Mouse (Mus musculus): ENCODE measurements around the gene Ccpg1.

Ccpg1 gene

DNA sequence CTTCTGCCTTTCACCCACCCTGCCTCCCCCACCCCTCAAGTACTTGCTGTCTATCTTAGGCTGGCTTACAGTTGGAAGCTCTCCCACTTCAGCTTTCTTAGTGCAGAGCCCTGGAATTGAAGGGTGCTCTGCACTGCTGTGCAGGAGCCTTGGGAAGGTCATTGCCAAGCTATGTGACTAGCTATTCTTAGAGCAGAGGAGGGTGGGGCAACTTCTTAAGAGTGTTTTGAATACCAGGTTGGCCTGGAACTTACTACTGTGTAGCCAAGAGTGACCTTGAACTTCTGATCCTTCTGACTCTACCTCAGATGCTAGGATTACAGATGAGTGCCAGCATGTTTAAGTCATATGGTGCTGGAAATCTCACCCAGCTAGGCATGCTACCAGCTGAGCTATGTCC, 10.9 kb downstream of the Ccpg1 start:
- DNase-seq (ENCODE audit: low spot score in 2 of 2), result no peak

DNA sequence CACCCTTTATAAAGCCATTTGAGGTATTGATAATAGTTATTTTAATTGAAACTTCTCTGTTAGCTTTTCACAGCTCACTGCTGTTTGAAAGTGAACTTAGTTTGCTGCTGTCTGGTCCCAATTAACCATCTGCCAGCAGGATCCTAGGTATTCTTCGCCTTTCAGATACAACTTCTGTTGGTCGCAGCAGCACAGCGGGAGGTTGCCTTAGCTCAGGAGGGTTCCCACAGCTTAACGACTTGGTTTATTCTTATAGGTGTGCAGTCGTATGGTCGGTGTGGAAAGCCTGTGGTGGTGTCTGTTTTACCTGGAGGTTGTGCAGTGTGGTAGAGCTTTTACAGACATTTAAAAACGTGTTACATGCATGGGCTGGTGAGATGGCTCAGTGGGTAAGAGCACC, 11.6 kb downstream of the Ccpg1 start:
- no peak for DNase-seq (ENCODE audit: low spot score in 2 of 2)

DNA sequence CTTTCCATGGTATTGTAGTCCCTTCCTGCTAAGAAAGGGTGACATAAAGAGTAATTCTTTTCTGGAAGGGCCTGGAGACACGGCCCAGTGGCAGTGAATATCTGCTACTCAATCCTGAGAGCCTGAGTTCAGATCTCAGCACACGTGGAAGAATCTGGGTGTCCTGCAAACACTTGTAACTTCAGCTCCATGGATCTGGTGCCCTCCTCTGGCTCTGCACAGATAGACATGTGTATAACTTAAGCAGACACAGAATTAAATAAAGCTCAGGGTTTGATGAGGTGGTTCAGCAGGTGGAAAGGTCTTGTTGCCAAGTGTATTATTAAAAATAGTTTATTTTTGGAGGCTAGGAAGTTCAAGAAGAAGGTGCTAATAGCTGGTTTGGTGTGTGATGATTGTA, 15.3 kb downstream of the Ccpg1 start:
- no peak for DNase-seq (ENCODE audit: low spot score in 2 of 2)

DNA sequence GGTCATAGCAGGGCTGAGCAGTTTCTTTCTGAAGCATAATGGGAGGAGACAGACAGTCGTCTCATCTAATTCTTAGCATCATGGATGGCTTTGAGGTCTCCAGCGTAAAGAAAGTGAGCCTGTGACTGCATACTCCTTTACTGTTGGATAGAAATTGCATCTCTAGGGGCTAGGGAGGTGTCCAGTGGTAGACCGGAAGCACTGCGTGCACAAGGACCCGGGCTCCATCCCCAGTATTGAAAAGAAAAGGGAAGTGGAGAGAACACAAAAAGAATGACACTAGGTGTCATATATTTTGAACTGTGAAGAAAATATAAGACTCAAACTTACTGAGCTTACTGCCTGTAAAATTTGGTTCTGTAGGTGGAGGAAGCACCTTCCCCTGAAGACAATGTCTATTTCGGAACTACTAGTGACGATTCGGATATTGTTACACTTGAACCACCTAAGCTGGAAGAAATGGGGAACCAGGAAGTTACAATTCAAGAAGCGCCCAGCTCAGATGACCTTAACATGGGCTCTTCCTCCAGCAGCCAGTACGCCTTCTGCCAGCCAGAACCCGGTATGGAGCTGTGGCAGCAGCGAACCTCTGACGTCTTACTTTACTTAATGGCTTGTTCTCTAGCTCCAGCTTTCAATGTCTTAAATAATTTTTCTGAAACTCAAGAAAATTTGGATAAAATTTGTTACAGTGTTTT, 16.2 kb downstream of the Ccpg1 start:
- DNase-seq (ENCODE audit: low spot score in 2 of 2), result no peak

DNA sequence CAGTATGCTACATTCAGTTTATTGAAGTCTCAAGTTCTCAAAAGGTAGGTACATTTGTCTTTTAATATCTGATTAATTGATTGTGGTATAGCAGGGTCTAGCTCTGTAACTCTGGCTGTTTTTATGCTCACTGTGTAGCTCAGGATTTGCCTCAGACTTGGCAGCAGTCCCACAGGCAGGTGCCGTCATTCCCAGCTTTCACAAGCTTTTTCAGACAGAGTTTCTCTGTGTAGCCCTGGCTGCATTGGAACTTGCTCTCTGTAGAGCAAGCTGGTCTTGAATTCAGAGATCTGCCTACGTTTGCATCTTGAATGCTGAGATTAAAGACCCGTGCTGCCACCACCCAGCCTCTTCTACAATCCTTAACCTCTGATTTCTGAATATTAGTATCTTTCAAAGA, 16.9 kb downstream of the Ccpg1 start:
- DNase-seq (ENCODE audit: low spot score in 2 of 2), result no peak

DNA sequence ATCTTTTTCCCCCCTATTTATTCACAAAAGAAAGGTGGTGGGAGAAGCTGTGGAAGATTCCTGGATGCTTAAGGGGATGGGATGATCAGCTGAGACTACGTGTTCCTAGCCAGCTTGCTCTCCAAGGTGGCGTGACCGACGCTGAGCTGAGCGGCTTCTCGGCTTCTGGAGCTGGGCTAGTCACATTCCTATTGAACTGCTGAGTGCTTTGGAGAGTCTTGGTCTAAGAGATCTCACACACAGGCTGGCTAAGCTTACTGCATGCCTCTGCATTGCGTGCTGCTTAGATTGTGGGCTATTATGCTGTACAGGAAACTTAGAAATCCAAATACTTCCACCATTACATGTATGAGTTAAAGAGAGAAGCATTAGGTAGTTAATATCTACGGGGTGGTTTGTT, 18.8 kb downstream of the Ccpg1 start:
- DNase-seq (ENCODE audit: low spot score in 2 of 2), result no peak

DNA sequence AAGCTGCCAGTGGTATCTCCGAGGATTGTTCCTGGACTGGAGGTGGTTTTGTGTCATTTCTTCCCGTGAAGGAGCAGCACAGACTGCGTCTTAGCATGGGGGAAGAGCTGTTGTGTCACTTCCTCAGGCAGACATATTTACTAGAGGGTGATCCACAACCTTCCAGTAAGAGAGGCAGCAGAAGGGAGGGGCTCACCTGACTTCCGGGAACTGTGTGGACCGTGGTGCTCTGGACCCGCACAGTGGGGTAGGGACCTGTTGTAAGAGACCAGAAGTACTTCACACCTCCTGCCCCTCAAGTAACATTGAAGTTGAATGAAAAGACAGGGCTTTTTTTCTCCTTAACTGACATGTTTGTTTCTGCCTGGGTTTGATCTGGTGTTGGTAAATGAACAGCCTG, 19.9 kb downstream of the Ccpg1 start:
- no peak for DNase-seq (ENCODE audit: low spot score in 2 of 2)

DNA sequence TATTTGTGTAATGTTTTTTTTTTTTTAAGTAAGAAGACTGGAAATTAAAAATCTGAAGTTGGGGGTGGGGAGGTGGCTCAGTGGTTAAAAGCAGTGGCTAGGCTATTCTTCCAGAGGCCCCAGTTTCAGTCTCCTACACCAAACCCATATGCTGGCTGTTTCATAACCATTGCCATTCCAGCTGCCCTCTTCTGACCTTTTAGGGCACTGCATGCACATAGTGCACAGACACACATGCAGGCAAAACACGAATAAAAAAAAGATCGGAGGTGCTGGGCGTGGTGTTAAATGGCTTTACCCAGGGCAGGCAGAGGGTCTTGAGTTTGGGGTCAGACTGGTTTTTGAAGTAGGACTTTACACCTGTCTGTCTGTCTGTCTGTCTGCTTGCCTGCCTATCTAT, 20.9 kb downstream of the Ccpg1 start:
- DNase-seq (ENCODE audit: low spot score in 2 of 2), result peak in 1 of 2 experiments; percentile 22

DNA sequence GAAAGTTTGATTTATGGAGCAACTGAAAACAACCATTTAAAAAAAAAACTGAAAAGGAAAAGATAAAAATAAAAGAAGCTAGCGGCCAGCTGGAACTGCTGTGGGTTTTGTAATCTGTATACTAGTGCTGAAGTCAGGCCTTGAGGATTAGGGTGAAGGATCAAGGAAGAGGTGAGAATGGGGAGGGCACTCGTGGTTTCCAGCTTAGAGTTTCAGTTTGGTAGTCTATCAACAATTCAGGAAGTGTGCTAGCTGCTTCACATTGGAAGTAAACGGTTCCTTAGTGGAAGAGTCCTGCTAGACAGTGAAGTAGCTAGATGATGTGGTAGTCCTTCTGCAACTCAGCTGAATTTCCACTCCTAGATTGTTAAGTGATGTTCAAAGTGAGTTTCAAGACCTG, 23.2 kb downstream of the Ccpg1 start:
- DNase-seq (ENCODE audit: low spot score in 2 of 2), result no peak

DNA sequence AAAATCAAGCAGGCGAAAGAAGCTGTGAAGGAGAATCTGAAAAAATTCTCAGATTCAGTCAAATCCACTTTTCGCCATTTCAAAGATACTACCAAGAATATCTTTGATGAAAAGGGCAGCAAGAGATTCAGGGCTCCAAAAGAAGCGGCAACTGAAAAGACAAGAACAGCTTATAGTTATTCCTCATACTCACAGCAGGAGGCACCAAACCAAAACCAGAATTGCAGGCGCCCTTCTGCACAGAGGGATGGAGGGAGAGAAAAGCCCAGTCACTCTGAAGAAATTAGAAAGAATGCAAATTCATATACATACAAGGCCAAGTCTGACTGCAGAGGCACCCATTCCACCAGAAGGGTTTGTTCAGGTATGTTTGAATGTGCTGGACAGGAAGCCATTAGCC, 27.4 kb downstream of the Ccpg1 start:
- DNase-seq (ENCODE audit: low spot score in 2 of 2), result no peak

DNA sequence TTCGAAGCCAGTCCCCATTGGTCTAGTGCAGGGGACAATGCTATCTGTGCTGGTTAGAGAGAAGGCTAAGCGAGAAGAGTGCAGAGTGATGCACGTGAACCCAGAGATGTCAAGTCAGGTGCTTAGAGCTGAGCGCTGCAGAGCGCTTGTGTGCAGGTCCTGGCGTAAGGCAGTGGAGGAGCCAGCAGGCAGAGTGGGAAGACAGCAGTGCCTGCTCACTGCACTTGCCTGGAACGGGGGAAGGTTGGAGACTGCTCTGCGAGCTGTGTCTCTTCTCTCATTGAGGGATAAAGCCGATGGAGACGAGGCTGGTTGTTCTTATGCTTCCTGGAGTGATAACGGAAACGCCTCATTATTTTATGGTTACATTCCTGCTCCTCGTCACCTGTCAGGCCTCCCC, 29.5 kb downstream of the Ccpg1 start:
- DNase-seq (ENCODE audit: low spot score in 2 of 2), result no peak

DNA sequence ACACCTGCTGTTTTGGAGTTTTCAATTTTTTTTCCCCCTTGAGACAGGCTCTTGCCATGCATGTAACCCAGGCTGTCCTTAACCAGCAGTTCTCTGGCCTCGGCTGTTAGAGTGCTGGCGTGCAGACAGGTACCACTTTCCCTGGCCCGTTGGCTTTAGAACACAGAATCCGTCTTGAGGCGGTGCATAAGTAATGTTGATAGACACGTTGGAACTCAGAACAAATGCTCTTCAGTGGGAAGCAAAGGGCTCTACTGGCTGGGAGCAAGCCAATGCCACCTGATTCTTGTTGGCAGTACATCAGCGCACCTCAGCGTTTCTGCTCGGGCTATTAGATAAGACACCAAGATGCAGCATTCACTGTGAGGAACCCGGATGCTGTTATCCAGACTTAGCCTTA, 34.6 kb downstream of the Ccpg1 start:
- no peak for DNase-seq (ENCODE audit: low spot score in 2 of 2)

DNA sequence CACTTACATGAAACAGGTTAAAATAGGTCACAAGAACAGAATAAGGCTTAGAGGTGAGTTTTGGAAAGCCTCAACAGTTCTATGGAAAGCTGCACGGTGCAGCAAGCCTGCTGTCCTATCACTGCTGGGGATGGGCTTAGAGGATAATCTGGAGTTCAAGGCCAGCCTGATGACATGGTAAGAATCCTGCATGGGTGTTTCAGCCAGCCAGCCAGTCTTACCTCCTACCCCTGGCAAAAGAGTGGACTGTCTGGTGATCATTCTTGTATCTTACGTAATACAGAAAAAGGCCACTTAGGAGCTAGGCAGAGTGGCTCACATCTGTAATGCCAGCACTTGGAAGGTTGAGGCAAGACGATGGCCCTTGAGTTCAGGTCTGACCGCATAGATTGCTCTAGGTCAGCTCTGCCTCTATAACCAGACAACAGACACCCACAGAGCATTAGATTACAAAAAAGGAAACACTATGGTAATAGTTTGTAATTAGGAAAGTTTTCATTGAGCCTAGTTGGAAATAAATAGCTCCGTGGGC, 35.4 kb downstream of the Ccpg1 start:
- no peak for DNase-seq (ENCODE audit: low spot score in 2 of 2)

DNA sequence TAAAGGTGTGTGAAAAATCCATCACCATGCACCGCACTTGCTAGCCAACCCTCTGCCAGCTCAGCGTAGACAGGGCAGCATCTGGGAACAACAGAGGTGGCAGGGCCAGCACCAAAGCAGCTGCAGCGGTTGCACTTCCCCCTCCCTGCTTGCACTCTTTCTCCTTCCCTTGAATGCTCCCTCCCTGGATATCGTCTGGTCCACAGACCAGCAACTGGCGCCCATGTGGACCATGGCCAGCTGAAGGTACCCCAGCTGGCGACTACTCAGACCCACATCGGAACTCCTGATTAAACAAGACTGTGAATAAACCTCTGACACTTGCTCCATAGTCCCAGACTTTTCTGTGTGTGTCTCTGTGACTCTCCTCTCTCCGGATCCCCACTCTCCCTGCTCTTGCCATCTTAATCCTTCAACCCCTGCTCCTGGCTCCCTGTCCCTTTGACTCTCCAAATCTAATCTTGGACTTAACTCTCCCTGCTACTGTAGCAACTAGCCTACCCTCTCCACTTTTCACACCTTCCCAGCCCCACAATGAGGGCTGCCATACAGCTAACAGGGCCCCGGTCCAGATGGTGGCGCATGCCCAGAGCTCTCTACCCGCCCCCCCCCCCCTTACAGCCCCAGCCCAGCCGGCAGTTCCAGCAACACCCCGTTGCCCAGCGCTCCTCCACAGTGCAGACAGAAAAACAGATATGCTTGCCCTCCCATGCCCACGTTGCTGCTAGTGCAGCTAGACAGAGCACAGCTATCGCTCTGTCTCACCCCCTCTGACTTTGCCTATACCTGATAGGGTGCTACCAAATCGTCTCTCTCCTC, 40.8 kb downstream of the Ccpg1 start:
- DNase-seq (ENCODE audit: low spot score in 2 of 2), result no peak

DNA sequence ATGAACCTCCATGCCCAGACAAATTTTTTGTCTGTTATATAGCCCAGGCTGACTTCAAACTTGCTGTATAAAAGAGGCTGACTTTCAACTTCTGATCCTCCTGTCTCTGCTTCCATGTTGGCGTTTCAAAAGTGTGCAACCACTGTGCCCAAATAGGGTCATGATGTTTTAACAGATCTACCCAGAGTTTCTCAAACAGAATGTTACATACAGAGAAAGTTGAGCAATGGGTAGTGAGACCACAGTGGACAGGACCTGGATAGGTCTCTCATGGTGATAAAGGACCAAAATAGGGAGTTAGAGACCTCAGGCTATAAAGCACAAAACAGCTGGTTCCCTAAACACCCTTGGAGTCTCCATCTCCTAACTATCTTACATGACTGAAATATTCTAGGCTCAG, 45.2 kb downstream of the Ccpg1 start:
- no peak for DNase-seq (ENCODE audit: low spot score in 2 of 2)

DNA sequence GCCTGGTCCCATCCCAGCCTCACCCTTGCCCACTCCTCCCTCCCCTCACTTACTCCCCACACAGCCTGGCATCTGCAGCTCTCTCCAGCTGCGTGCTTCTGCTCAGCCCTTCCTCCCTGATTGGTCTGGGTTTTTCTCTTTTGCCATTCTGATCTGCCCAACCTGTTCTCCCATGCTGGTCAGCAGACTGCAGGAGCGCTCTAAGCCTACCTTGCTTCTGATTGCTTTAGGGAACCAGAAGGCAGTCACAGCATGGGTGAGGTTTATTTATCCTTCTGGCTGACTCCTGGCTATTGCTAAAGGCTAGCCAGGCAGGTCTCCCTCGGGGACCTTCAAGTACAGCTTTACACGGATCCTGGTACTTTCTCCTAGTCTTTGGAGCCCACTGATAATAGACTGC, 46.2 kb downstream of the Ccpg1 start:
- DNase-seq (ENCODE audit: low spot score in 2 of 2), result no peak

DNA sequence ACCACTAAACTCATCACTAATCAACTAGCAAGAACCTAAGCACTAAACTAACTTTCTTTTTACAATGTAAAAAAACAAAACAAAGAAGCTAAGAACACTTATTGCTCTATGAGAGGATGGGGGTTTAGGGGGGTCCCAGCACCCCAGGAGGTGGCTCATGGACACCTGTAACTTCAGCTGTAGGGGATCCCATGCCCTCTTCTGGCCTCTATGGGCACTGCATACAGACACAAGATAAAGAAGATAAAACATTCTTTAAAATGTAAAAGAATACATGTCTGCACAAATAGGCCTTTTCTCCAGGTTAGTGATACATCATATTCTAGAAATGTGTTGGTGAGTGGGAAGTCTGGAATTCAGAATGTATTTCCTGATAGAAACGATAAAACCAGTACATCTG, 48.2 kb downstream of the Ccpg1 start:
- DNase-seq (ENCODE audit: low spot score in 2 of 2), result no peak

DNA sequence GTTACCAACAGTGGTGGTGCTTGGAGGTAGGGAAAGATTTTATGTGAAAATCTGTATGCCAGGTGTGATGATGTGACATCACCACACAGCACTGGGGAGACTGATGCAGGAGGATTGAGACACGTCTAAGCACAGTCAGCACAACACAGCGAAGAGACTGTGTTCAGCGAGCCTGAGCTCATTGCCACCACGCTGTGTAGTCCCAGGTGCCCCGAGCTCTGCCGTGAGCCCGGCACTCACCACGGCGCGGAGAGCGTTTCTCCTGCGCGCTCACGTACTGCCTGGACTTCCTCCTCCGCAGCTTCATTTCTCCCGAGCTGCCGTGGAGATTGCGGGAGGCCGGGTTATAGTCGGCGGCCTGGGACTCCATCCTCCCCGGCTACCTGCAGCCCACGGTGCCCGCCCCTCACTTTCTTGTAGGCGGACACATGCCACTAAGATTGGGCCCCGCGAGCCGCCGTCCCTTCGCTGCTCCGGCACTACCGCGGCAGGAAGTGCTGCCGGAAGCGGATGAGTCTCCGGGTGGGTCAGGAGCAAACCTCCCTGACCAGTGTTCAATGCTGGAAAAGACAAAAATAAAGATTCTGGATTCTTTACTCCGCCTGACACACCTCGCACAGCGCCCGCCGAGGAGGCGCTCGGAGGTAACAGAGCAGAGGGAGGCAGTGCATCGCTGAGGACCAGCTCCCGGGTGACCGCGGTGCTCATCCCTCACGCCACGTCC, 54.2 kb downstream of the Ccpg1 start:
- DNase-seq (ENCODE audit: low spot score in 2 of 2), result peak; percentile 81 to 93

DNA sequence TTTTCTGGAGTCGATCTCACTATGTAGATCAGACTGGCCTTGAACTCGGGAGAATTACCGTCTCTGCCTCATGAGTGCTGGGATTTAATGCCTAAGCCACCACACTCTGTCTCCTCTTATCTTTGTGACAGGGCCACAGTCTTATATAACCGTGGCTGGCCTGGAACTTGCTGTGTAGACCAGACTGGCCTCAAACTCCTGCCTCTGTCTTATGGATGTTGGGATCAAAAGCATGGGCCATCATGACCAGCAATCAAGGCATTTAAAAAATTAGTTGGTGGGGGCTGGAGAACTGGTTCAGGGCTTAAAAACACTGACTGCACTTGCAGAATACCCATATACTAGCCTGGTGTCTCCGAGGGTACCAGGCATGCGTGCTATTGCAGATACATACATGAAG, 54.9 kb downstream of the Ccpg1 start, which contains the start of gene Pigb:
TSS of gene Pigb (minus strand) at position 299 of the 400 bp plus-strand sequence.
- peak in 1 of 2 experiments; percentile 15 for DNase-seq (ENCODE audit: low spot score in 2 of 2)

DNA sequence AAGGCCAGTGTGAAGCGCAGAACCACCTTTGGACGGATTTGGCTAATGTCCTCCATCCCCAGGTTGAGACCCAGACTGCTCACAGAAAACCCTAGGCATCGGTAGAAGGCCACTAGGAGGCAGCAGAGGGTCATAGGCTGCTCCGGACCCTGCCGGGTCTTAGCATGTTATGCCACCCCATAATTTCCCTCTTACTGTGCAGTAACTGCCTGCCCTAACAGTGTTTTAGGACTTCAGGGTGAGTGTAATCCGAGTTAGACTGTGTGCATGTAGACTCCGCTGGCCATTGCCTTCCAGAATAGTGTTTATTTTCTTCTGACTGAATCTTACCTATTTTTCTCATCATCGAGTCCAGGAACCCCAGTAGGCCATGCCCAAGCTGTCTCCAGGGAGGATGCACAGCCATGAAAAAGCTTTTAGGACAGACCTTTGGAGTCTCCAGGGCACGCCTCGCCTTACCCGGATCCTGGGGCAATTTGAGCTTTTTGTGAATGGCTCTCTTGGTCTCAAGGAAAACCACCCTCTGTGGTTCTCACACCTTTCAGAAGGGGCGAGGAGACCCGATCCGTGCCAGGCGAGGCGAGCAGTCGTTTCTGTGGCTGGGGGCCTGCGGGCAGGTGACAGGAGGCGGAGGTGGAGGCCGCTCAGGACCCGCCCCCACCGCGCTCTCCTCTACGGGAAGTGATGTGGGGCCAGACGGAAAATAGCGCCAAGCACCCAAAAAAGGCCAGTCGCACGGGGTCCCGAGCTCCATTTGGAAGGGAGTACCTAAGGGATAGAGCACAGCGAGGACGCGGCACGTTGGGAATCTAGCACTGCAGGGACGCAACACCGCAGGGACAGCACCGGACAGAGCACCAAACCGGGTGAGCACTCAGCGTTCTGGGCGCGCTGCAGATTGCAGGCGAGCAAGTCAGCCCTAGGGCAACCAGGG, 59.2 kb downstream of the Ccpg1 start, which contains the start of gene Rab27a:
TSS of gene Rab27a (plus strand) at position 709 of the 934 bp plus-strand sequence.
- peak; percentile 75 to 91 for DNase-seq (ENCODE audit: low spot score in 2 of 2)

DNA sequence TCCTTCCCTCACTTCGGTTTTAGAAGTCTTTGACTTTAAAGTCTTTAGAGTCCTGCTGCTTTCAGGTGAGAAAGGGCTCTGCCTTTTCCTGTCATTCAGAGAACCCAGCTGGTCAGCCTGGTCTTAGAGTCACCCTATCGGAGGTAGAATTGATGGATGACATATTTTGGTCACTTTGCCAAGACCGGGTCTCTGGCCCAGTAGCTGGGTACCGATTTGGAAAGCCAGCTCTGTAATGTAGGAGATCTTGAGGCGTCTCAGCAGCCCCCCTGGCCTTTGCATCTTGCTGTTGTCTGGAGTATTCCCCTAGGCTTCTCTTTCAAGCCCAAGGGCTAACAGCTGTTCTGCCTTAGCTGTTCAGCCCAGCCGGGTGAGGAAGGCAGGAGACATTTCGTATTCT, 60.0 kb downstream of the Ccpg1 start:
- DNase-seq (ENCODE audit: low spot score in 2 of 2), result peak in 1 of 2 experiments; percentile 13

Data from spleen, postnatal 10 days (tissue).